Mouse (Mus musculus): ENCODE data around the gene Rtkn2.

- TF ChIP-seq CTCF (IDR thresholded peaks at IDR 0.05; ENCODE audit: borderline replicate concordance, insufficient read depth, low read depth, low read length): no peak
- TF ChIP-seq POLR2A (IDR thresholded peaks at IDR 0.05; ENCODE audit: borderline replicate concordance, insufficient read depth, low read length): no peak
These were observed 15.3 kb upstream of the Rtkn2 start for GRCm38 (mm10) chr10:67964060-67964459.

All from cerebellum, adult 2 months (tissue).